Mouse (Mus musculus) right cerebral cortex, postnatal 4 days (tissue): ENCODE results near the gene A930033H14Rik.

Experiments used
- DNase-seq: peaks from one replicate; pipeline ENCODE4 v3.0.0-alpha.2; 2022

Gene A930033H14Rik

DNA sequence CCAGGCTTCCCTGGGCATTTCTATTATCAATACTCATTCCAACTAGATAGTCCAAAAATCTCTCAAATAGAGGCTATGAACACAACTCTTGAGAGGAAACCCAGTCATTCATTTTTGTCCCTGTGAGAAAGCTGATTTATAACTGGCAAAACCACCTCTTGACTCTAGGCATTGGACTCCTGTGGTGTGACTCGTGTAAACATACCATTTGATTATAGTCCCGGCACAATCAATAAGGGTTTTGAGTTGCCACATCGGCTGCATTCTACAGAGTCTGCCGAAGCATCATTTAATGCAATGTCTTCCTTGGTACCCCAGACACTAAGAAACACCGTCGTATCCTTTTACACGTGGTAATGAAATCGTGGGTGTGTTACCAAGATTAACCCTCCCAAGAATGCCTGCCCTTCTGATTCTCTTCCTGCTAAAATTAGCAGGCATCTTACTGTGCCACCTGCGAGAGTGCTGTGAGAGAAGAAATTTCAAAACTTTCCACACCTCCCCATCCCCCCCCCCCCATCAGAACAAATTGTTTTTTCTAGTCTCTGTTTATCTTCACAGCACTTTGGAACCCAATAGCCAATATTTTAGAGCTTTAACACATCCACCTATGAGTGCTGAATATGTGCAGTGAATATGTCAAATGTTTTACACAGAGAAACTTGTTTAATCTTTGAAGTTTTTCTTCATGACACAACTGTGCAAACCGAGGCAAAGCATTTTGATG lies 22.3 kb downstream of the A930033H14Rik start:
- no peak for DNase-seq

DNA sequence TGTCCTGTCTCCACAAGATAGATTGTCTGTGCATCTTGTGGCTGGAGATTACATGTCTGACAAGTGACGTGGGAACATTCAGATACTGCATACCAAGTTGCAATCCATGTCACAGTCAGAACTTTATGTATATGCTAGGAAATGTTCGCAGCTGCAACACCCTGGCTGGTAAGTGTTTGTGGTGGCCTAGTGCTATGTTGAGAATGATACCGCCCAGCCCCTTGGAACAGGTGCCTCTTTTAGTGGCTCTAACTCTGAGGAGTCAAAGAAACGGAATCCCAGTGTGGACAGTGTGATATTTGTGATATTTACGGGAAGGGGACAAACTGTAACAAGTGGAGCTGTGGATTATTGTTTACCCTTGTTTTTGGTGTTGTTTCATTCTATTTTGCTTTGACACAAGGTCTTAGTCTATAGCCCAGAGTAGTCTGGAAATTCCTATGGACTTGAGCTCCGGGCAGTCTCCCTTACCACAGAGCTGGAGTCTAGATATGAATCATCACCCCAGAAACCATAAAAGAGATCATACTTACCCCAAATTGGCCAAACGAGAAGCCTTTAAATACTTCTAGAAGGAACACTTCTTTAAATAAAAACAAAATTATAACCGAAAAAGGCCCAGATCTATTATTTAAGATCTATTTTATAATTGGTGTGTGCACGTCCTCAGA lies 25.0 kb downstream of the A930033H14Rik start:
- DNase-seq, result no peak

DNA sequence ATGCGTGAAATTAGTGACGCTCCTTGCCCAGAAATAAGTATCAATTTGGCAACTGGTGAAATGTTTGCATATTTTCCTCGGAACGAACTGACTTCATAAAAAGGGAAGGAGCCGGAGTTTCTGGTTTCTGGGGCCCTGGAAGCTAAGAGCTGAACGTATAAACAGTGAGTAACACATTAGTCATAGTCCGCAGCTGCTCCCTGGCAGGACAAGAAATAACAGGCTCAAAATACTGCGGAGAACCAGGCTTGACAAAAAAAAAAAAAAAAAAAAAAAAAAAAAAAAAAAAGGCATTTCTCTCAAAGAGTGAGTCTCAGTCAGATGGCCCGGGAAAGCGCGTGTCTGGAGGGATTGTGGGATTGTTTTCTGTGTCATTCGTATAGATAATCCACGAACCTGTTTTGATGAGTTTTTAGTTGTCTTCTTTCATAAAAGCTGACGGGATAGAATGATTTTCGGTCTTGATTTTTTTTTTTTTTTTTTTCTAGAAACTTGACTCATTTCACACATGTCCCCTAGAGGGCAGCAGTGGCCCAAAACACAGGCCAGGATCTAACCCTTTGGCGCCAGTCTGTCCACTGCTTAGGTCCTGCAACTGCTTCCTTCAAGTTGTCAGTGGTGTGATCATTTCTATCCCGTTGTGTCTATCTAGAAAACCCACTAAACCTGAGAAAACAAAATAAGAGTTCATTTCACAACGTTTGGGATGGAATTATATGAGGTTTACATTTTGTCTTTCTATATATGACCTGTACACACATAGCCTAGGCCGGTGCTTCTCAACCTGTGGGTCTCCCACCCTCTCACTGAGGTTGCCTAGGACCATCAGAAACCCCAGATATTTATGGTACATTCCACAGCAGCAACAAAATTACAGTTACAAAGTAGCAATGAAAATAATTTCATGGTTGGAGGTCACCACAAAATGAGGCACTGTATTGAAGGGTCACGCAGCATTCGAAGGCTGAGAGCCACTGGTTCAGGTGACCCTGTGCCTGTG lies 26.7 kb downstream of the A930033H14Rik start:
- DNase-seq, result peak; percentile 61

- DNase-seq, result no peak
Measured at GRCm38 (mm10) chr10:69185431-69185830, 27.5 kb downstream of the A930033H14Rik start.

DNA sequence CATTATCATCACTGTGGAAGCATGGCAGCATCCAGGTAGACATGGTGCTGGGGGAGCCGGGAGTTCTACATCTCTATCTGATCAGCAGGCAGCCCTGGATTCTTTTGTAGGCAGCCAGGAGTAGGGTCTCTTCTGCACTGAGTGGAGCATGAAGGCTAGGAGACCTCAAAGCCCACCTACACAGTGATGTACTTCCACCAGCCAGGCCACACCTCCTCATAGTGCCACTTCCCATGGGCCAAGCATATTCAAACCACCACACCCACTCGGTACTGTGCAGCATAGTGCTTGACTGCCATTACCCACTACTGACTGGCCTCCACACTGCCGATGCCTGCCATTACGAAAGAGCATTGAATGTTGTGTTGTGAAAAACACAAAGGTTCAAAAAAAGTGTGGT lies 28.0 kb downstream of the A930033H14Rik start:
- DNase-seq, result no peak

- DNase-seq, result no peak
Measured at GRCm38 (mm10) chr10:69180997-69181396, 31.9 kb downstream of the A930033H14Rik start.

DNA sequence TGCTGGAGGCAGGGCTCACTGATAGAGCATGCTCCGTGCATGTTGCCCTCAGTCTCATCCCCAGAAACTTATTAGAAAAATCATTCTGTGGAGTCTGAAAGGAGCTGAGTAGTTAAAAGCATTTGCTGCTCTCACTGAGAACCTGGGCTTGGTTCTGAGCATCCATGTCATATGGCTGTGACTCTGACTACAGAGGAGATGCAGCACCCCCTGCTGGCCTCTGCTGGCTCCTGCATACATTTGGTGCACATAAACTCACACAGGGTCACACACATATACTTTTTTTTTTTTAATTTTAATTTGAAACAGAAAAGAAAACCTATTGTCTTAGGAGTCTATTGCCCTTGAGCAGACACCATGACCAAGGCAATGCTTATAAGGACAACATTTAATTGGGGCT lies 33.6 kb downstream of the A930033H14Rik start:
- DNase-seq, result no peak

DNA sequence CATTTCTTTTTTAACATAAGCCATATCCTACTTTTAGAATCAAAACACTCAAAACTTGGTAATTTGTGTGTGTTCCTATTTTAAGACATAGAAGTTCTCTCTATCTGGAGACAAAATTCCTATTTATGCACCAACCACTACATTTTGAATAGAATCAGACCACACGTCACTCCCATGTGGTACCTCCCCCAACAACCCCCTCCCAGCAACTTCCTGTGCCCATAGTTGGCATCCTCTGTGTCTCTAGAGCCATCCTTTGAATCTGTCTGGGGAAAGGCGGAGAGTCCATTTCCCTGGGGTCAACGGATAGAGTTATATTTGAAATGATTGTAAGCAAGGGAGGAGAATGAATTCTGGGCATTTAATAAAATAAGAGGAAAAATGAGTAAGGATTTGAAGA lies 36.8 kb downstream of the A930033H14Rik start:
- DNase-seq, result no peak

GRCm38 (mm10) chr10:69172412-69172811 lies 40.5 kb downstream of the A930033H14Rik start:
- DNase-seq, result no peak

- DNase-seq, result no peak
Measured at GRCm38 (mm10) chr10:69166514-69166913, 46.4 kb downstream of the A930033H14Rik start.

DNA sequence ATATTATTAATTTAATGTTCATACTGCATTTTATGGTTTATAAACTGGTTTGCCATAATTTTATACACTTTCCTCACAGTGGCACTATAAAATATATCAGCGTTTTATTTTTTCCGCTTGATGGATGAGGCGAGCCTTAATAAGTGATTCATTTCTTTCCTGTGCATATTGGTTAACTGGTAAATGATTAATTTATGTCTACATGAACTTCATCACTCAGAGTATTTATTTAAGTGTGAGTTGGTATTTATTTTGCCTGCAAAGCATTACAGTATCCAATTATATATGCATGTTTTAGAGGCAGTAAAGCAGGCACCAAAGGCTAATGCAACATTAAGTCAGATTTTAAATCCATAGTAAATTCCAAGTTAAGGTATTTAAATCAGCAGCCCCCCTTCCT lies 47.1 kb downstream of the A930033H14Rik start:
- DNase-seq, result no peak

GRCm38 (mm10) chr10:69165125-69165524 lies 47.8 kb downstream of the A930033H14Rik start:
- DNase-seq, result no peak

DNA sequence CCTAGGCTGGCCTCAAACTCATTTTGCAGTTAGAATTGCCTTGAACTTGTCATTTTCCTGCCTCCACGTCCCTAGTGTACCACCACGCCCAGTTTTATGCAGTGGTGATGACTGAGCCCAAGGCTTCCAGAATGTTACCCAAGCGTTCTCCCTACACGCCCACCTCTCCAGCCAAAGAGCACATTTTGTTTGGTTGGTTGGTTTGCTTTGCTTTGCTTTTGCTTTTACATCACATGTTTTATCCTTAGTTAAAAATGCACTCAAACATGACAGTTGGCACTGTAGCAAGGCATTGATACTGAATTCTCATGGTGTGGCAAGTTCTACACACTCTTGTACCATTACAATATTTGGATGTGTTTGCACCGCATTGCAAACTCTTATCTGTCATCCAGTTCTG lies 49.7 kb downstream of the A930033H14Rik start:
- no peak for DNase-seq

DNA sequence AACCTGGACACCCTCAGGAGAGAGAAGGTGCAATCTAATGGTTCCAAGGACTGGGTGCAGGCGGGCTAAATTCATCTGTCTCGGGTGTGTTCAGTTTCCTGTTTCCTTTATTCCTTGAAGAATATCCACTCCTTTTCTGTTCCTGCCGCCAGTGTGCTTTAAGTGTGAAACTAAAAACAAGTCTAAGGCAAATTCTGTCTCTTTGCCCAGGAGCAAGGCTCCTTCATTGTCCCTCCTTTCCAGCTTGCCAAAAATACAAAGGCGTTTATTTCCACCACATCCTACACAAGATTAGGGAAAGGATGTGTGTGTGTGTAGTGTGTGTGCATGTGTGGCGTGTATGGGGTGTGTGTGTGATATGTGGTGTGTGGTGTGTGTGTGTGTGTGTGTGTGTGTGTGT lies 50.3 kb downstream of the A930033H14Rik start:
- no peak for DNase-seq

DNA sequence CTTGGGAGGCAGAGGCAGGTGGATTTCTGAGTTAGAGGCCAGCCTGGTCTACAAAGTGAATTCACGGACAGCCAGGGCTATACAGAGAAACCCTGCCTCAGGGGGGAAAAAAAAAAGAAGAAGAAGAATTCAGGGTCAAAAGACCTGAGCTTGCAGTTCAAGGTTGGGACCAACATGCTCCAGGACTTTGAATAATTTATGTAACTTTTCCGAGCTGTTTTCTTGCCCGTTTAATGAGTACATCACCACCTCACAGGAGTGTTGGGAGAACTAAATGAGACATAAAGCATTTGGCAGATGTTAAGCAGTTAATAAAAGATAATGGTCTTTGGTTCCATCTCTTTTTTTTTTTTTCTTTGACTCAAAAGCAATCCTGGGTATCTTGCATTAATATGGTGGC lies 51.4 kb downstream of the A930033H14Rik start:
- DNase-seq, result no peak

DNA sequence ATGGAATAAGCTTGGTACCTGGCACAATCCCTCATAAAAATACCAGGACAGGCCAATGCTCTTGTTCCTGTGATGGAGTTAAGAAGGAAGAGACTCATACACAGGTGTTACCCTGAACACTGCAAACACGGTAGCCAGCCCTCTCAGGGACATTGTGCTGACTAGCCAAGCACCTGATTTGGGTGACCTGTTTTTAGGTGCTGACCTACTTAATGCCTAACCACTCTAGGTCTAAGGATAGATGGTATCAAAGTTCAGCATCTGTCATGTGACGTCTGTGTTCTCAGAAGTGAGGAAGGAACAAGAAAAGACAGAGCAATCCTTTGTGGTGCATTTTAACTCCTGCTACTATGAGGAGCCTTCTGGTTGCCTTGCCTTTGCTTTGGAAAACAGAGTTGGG lies 52.0 kb downstream of the A930033H14Rik start:
- DNase-seq, result no peak
